Mouse (Mus musculus): Measurements from ENCODE around the gene Cd53. TPM values are rescaled to one million over a fixed set of nuclear protein-coding genes. Genes with fewer than 3 reads are reported as not detected.

Gene Cd53
- total RNA-seq (2014; fragmentation: Nextera tagmentation) (2.2 and 3.1 TPM in 2 replicates), total RNA-seq (2017) (87.3 and 103 TPM in 2 replicates), polyA plus RNA-seq (2012) (0.02 and 0.03 TPM in 2 replicates)

DNA sequence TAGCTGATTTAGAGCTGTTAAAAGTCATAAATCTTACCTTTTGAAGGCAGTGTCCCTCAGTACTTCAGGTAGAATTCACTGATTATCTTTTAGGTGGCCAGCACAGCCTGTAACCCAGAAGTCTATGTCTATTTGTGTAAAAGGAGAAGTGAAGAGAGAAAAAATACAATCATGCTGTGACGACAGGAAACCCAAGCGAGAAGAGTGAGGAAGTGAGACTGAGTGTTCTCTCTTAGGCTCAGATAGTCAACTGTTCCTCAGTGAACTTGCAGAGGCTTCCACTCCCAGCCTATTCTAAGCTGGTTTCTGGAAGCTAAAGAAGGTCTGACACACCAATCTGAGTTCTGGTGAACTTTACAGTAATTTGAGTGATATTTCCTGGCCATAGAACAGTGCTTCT lies at the start of gene Cd53:
Gene Cd53 (minus strand): TSS at position 220 of the 400 bp plus-strand sequence.
- Histone ChIP-seq H3K27me3 (ENCODE audit: insufficient read depth, low read length) (no peaks in the 10 kb centered on the region), H3K4me1 (ENCODE audit: insufficient read depth, low read depth, low read length) (no peaks in the 10 kb centered on the region), H3K4me3 (ENCODE audit: low read depth, low read length) (no peak within 1 kb of the TSS), H3K36me3 (replicated peaks) (no peaks in the 10 kb centered on the region), H3K9me3 (replicated peaks) (no peaks in the 10 kb centered on the region)
- no peak for TF ChIP-seq GATA1 (IDR thresholded peaks at IDR 0.05; ENCODE audit: borderline replicate concordance, low read length)
- TF ChIP-seq POLR2AphosphoS5 (IDR thresholded peaks at IDR 0.05; ENCODE audit: insufficient replicate concordance, low read depth, low read length): no peak
- TF ChIP-seq CTCF (IDR thresholded peaks at IDR 0.05; ENCODE audit: low read depth, low read length): no peak
- TF ChIP-seq TAL1 (conservative IDR thresholded peaks at IDR 0.05; ENCODE audit: low read depth, low read length): no peak
- no peak for TF ChIP-seq GATA2 (IDR thresholded peaks at IDR 0.05; ENCODE audit: borderline replicate concordance, low read depth, low read length)
- DNase-seq (ENCODE audit: low spot score) (no peak), ATAC-seq (ENCODE audit: extremely low read depth, insufficient number of reproducible peaks, low FRiP score, poor library complexity, severe bottlenecking) (peak; percentile 55; the same call in 1 of the 2 replicates)

- no peaks in the 10 kb centered on the region for H3K4me1 ChIP-seq (ENCODE audit: insufficient read depth, low read depth, low read length)
- H3K27me3 ChIP-seq (ENCODE audit: insufficient read depth, low read length): no peaks in the 10 kb centered on the region
- ATAC-seq (ENCODE audit: extremely low read depth, insufficient number of reproducible peaks, low FRiP score, poor library complexity, severe bottlenecking) (no peak), DNase-seq (ENCODE audit: low spot score) (no peak)
- no peaks in the 10 kb centered on the region for H3K36me3 ChIP-seq (replicated peaks)
- peaks cover 8% of the 10 kb centered on the region for H3K9me3 ChIP-seq (replicated peaks)
- TF ChIP-seq TAL1 (conservative IDR thresholded peaks at IDR 0.05; ENCODE audit: low read depth, low read length): no peak
- TF ChIP-seq GATA1 (IDR thresholded peaks at IDR 0.05; ENCODE audit: borderline replicate concordance, low read length): no peak
- TF ChIP-seq GATA2 (IDR thresholded peaks at IDR 0.05; ENCODE audit: borderline replicate concordance, low read depth, low read length): no peak
- TF ChIP-seq CTCF (IDR thresholded peaks at IDR 0.05; ENCODE audit: low read depth, low read length): no peak
- TF ChIP-seq POLR2AphosphoS5 (IDR thresholded peaks at IDR 0.05; ENCODE audit: insufficient replicate concordance, low read depth, low read length): no peak
- no peak overlapping the region for H3K4me3 ChIP-seq (ENCODE audit: low read depth, low read length)
Measured at GRCm38 (mm10) chr3:106832107-106832506, 42.2 kb upstream of the Cd53 start.

- H3K4me3 ChIP-seq (ENCODE audit: low read depth, low read length): no peak within 1 kb of the TSS
- no peak for TF ChIP-seq GATA2 (IDR thresholded peaks at IDR 0.05; ENCODE audit: borderline replicate concordance, low read depth, low read length)
- no peak for TF ChIP-seq GATA1 (IDR thresholded peaks at IDR 0.05; ENCODE audit: borderline replicate concordance, low read length)
- TF ChIP-seq CTCF (IDR thresholded peaks at IDR 0.05; ENCODE audit: low read depth, low read length): no peak
- no peak for TF ChIP-seq POLR2AphosphoS5 (IDR thresholded peaks at IDR 0.05; ENCODE audit: insufficient replicate concordance, low read depth, low read length)
- TF ChIP-seq TAL1 (conservative IDR thresholded peaks at IDR 0.05; ENCODE audit: low read depth, low read length): no peak
- no peaks in the 10 kb centered on the region for H3K27me3 ChIP-seq (ENCODE audit: insufficient read depth, low read length)
- no peaks in the 10 kb centered on the region for H3K36me3 ChIP-seq (replicated peaks)
- DNase-seq (ENCODE audit: low spot score) (no peak), ATAC-seq (ENCODE audit: extremely low read depth, insufficient number of reproducible peaks, low FRiP score, poor library complexity, severe bottlenecking) (no peak)
- H3K9me3 ChIP-seq (replicated peaks): no peaks in the 10 kb centered on the region
- H3K4me1 ChIP-seq (ENCODE audit: insufficient read depth, low read depth, low read length): no peaks in the 10 kb centered on the region
Measured at GRCm38 (mm10) chr3:106826187-106826586, 36.2 kb upstream of the Cd53 start, which contains the start of gene Olfr266. Gene Olfr266, minus strand, starts transcription at chr3:106826287.

DNA sequence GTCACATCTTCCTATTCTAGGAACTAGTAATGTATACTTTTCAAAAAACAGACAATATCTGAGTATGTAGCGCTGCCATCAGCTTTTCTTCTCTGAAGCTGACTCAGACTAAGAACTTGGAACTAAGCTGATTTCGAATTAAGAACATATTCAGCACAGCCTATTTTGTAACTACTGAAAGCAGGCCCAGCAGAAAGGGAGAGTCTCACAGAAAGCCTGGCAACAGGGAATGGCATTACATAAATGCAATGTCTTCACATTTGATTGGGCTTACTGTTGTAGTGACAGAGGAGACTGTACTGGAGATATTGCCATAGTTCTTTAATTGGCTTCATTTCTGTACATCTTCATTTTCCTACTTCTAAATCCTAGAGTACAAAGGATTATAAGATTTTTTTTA lies 27.7 kb upstream of the Cd53 start:
- no peak for TF ChIP-seq GATA1 (IDR thresholded peaks at IDR 0.05; ENCODE audit: borderline replicate concordance, low read length)
- TF ChIP-seq CTCF (IDR thresholded peaks at IDR 0.05; ENCODE audit: low read depth, low read length): no peak
- TF ChIP-seq TAL1 (conservative IDR thresholded peaks at IDR 0.05; ENCODE audit: low read depth, low read length): no peak
- TF ChIP-seq POLR2AphosphoS5 (IDR thresholded peaks at IDR 0.05; ENCODE audit: insufficient replicate concordance, low read depth, low read length): no peak
- TF ChIP-seq GATA2 (IDR thresholded peaks at IDR 0.05; ENCODE audit: borderline replicate concordance, low read depth, low read length): no peak
- H3K27me3 ChIP-seq (ENCODE audit: insufficient read depth, low read length): no peaks in the 10 kb centered on the region
- no peak overlapping the region for H3K4me3 ChIP-seq (ENCODE audit: low read depth, low read length)
- H3K4me1 ChIP-seq (ENCODE audit: insufficient read depth, low read depth, low read length): no peaks in the 10 kb centered on the region
- no peak for DNase-seq (ENCODE audit: low spot score)
- H3K36me3 ChIP-seq (replicated peaks): no peaks in the 10 kb centered on the region
- ATAC-seq (ENCODE audit: extremely low read depth, insufficient number of reproducible peaks, low FRiP score, poor library complexity, severe bottlenecking): no peak
- H3K9me3 ChIP-seq (replicated peaks): no peaks in the 10 kb centered on the region

- no peaks in the 10 kb centered on the region for H3K27me3 ChIP-seq (ENCODE audit: insufficient read depth, low read length)
- no peak overlapping the region for H3K4me3 ChIP-seq (ENCODE audit: low read depth, low read length)
- no peaks in the 10 kb centered on the region for H3K36me3 ChIP-seq (replicated peaks)
- ATAC-seq (ENCODE audit: extremely low read depth, insufficient number of reproducible peaks, low FRiP score, poor library complexity, severe bottlenecking) (no peak), DNase-seq (ENCODE audit: low spot score) (no peak)
- no peak for TF ChIP-seq GATA1 (IDR thresholded peaks at IDR 0.05; ENCODE audit: borderline replicate concordance, low read length)
- no peak for TF ChIP-seq TAL1 (conservative IDR thresholded peaks at IDR 0.05; ENCODE audit: low read depth, low read length)
- TF ChIP-seq CTCF (IDR thresholded peaks at IDR 0.05; ENCODE audit: low read depth, low read length): no peak
- TF ChIP-seq GATA2 (IDR thresholded peaks at IDR 0.05; ENCODE audit: borderline replicate concordance, low read depth, low read length): no peak
- TF ChIP-seq POLR2AphosphoS5 (IDR thresholded peaks at IDR 0.05; ENCODE audit: insufficient replicate concordance, low read depth, low read length): no peak
- no peaks in the 10 kb centered on the region for H3K4me1 ChIP-seq (ENCODE audit: insufficient read depth, low read depth, low read length)
- H3K9me3 ChIP-seq (replicated peaks): no peaks in the 10 kb centered on the region
Measured at GRCm38 (mm10) chr3:106808972-106809695, 19.2 kb upstream of the Cd53 start.

GRCm38 (mm10) chr3:106798079-106798478 lies 8.1 kb upstream of the Cd53 start:
- no peaks in the 10 kb centered on the region for H3K36me3 ChIP-seq (replicated peaks)
- H3K9me3 ChIP-seq (replicated peaks): peaks cover 4% of the 10 kb centered on the region; the same call in 1 of the 2 replicates
- no peaks in the 10 kb centered on the region for H3K27me3 ChIP-seq (ENCODE audit: insufficient read depth, low read length)
- DNase-seq (ENCODE audit: low spot score) (no peak), ATAC-seq (ENCODE audit: extremely low read depth, insufficient number of reproducible peaks, low FRiP score, poor library complexity, severe bottlenecking) (no peak)
- H3K4me3 ChIP-seq (ENCODE audit: low read depth, low read length): no peak overlapping the region
- H3K4me1 ChIP-seq (ENCODE audit: insufficient read depth, low read depth, low read length): no peaks in the 10 kb centered on the region
- no peak for TF ChIP-seq GATA1 (IDR thresholded peaks at IDR 0.05; ENCODE audit: borderline replicate concordance, low read length)
- no peak for TF ChIP-seq GATA2 (IDR thresholded peaks at IDR 0.05; ENCODE audit: borderline replicate concordance, low read depth, low read length)
- TF ChIP-seq TAL1 (conservative IDR thresholded peaks at IDR 0.05; ENCODE audit: low read depth, low read length): no peak
- no peak for TF ChIP-seq CTCF (IDR thresholded peaks at IDR 0.05; ENCODE audit: low read depth, low read length)
- no peak for TF ChIP-seq POLR2AphosphoS5 (IDR thresholded peaks at IDR 0.05; ENCODE audit: insufficient replicate concordance, low read depth, low read length)

All from G1E (cell line).